Mouse (Mus musculus) adrenal gland, adult 10 weeks (tissue): ENCODE measurements around the gene Dmac1. TPM values are rescaled to one million over a fixed set of nuclear protein-coding genes. Genes with fewer than 3 reads are reported as not detected.

Source experiments
- polyA plus RNA-seq: library from polyadenylated mRNA; stranded (reverse); fragments of 350-450 nt; fragmentation: Illumina TruSeq; extraction: RNeasy Lipid Tissue Mini Kit (QIAGEN cat#74804); gene quantifications from one replicate; pipeline ENCODE4 v1.2.3, GENCODE M21; 2014; ENCODE audit warnings: low read depth, low replicate concordance

The Dmac1 gene
- 42.7 TPM for polyA plus RNA-seq

DNA sequence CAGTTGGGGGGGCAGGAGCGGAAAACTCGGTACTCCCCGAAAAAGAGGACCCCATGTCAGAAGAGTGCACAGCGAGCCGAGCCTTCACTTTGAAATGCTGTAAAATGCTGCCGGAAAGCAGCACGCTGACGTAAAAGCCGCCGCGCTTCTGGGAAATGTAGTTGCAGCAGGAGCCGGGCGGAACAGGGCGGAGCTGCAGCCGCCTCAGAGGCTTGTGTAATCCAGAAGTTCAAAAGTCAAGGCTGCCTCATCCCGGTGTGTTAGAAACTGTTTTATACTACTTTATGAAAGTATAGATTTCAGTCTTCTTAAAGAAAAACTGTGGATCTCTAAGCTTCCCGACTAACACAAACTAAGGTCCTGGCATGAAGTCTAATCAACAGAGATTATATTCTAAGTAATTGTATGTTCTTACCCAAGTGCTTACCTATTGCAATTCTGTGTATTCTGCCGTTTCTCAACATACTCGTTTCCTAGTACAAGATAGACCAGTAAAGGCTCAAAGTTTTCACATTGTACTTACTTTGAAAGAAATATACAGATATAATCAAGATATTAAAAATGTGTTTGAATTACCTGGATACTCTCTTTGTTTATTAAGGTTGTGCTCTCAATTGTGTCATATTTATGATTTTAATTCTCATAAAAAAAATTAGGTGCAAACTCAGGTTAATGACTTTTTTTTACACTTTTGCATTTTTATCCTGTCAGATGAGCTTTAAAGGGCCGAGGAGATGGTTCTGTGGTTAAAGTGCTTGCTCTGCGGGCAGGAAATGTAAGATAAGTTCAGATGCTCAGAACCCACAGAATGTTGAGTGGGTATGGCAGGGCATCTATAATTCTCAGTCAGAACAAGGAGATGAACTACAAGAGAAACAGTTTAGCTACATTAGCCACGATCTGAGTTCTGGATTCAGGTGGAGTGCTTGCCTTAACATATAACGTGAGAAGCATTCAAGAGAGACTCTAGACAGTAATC, at the start of gene Dmac1:
TSS of gene Dmac1 (minus strand) at position 109 of the 979 bp plus-strand sequence.

